Mouse (Mus musculus) heart, postnatal 0 days (tissue): Measurements from ENCODE around the gene Arhgef28.

Experiments used
- CTCF ChIP-seq: IDR thresholded peaks from 2 replicates; pipeline ENCODE4 v1.5.1; 2016; ENCODE audit warnings: antibody characterized with exemption, control low read depth, low read depth
- EP300 ChIP-seq: IDR thresholded peaks from 2 replicates; pipeline ENCODE4 v1.6.1; 2016; ENCODE audit warnings: antibody characterized with exemption, low read depth

GRCm38 (mm10) chr13:97966077-97966476 is 240.2 kb downstream of the Arhgef28 start:
- no peak for TF ChIP-seq EP300
- no peak for TF ChIP-seq CTCF
